Mouse (Mus musculus) midbrain, embryonic 12.5 days (tissue): ENCODE results near the gene Dazap1. TPM values are rescaled to one million over a fixed set of nuclear protein-coding genes. Genes with fewer than 3 reads are reported as not detected.
"Not testable (repeated sequence)": the region's sequence is repeated elsewhere in the genome, so short reads cannot be mapped to it uniquely, and the experiment has no call there.

Experiments
- ATAC-seq: fragments of 200-750 bp; cut with Nextera tagmentation; 2 replicates; pipeline ENCODE4 v1.8.0; 2017; ENCODE audit warnings: low read depth, moderate TSS enrichment, moderate library complexity; ENCODE audit not compliant: low FRiP score
- H3K27ac ChIP-seq: fragments of 300-500 bp; sonication (generic); replicated peaks from 2 replicates; pipeline ENCODE4 v1.5.1; 2016; ENCODE audit warnings: mild to moderate bottlenecking
- H3K27me3 ChIP-seq: fragments of 300-500 bp; sonication (generic); 2 replicates; pipeline ENCODE4 v1.6.1; 2016; ENCODE audit warnings: mild to moderate bottlenecking
- H3K36me3 ChIP-seq: fragments of 300-500 bp; sonication (generic); 2 replicates; pipeline ENCODE4 v1.6.1; 2016
- H3K4me1 ChIP-seq: fragments of 300-500 bp; sonication (generic); 2 replicates; pipeline ENCODE4 v1.6.1; 2016
- H3K4me2 ChIP-seq: fragments of 300-500 bp; sonication (generic); replicated peaks from 2 replicates; pipeline ENCODE4 v1.6.1; 2016; ENCODE audit warnings: mild to moderate bottlenecking, moderate library complexity
- H3K4me3 ChIP-seq: fragments of 300-500 bp; sonication (generic); 2 replicates; pipeline ENCODE4 v1.5.1; 2016; ENCODE audit warnings: mild to moderate bottlenecking
- H3K9ac ChIP-seq: fragments of 300-500 bp; sonication (generic); replicated peaks from 2 replicates; pipeline ENCODE4 v1.6.1; 2016; ENCODE audit warnings: mild to moderate bottlenecking, moderate library complexity
- H3K9me3 ChIP-seq: fragments of 300-500 bp; sonication (generic); 2 replicates; pipeline ENCODE4 v1.6.1; 2016; ENCODE audit warnings: mild to moderate bottlenecking
- WGBS: fragments of 180-500 bp; shearing (Covaris S2); methylation state at CpG from one replicate; pipeline ENCODE4 v1.1.7; 2016; 5-methylcytosine and 5-hydroxymethylcytosine counted together
- polyA plus RNA-seq: library from polyadenylated mRNA; unstranded; fragments of >200 nt; fragmentation: Nextera tagmentation; extraction: Ambion mirVana; gene quantifications from 2 replicates; pipeline ENCODE4 v1.2.1, GENCODE M21; 2016

Dazap1 gene
- polyA plus RNA-seq, 1 experiment from 2014 or later, result 61.2 TPM

DNA sequence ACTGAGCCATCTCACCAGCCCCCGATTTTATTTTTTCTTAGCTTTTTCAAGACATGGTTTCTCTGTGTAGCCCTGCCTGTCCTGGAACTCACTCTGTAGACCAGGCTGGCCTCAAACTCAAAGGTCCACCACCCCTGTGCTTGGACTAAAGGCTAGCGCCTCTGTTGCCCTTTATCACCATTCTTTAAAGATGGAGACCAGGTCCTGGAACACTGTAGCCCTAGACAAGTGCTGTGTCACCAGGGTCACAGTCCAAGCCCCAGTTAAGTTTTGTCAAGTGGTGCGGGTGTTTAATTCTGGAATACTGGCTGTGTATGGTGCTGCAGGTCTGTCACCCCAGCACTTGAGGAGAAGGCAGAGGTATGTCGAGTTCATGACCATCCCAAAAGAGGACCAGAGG, 24.3 kb upstream of the Dazap1 start:
- Histone ChIP-seq H3K4me3 (peak overlapping the region; percentile 21), H3K27me3 (peaks cover 21% of the 10 kb centered on the region), H3K4me1 (peaks cover 33% of the 10 kb centered on the region), H3K9ac (peak overlapping the region; percentile 41), H3K27ac (0 out of 2 replicates have a peak overlapping the region, but pooled peaks have one; percentile 42), H3K9me3 (no peaks in the 10 kb centered on the region), H3K36me3 (peaks cover 99% of the 10 kb centered on the region), H3K4me2 (peak overlapping the region; percentile 82)
- WGBS, result 79% methylated on average over 4 of the region's 4 CpGs
- ATAC-seq, result no peak

- no peak for ATAC-seq
- Histone ChIP-seq H3K36me3 (peaks cover 99% of the 10 kb centered on the region), H3K27ac (peak overlapping the region; percentile 15; the same call in 1 of the 2 replicates), H3K9ac (peak overlapping the region; percentile 41; the same call in 1 of the 2 replicates), H3K4me2 (peak overlapping the region; percentile 82), H3K4me1 (peaks cover 25% of the 10 kb centered on the region), H3K27me3 (peaks cover 21% of the 10 kb centered on the region), H3K4me3 (peak overlapping the region; percentile 21; the same call in 1 of the 2 replicates), H3K9me3 (no peaks in the 10 kb centered on the region)
- WGBS, result 90% methylated on average over 3 of the region's 3 CpGs
Measured at GRCm38 (mm10) chr10:80238306-80238705, 23.0 kb upstream of the Dazap1 start.

- peak overlapping the region; percentile 10; the same call in 1 of the 2 replicates for H3K4me3 ChIP-seq
- H3K27me3 ChIP-seq, result peaks cover 25% of the 10 kb centered on the region
- H3K9ac ChIP-seq, result peak overlapping the region; percentile 41; the same call in 1 of the 2 replicates
- peaks cover 10% of the 10 kb centered on the region; the same call in 1 of the 2 replicates for H3K4me1 ChIP-seq
- ATAC-seq, result no peak
- 90% methylated on average over 6 of the region's 6 CpGs for WGBS
- peaks cover 98% of the 10 kb centered on the region for H3K36me3 ChIP-seq
- H3K4me2 ChIP-seq, result peak overlapping the region; percentile 82
- H3K27ac ChIP-seq, result no peak overlapping the region; the same call in 1 of the 2 replicates
- H3K9me3 ChIP-seq, result no peaks in the 10 kb centered on the region
Measured at GRCm38 (mm10) chr10:80239791-80240190, 21.5 kb upstream of the Dazap1 start.

GRCm38 (mm10) chr10:80242088-80242487, 19.2 kb upstream of the Dazap1 start:
- H3K4me2 ChIP-seq, result no peak overlapping the region

GRCm38 (mm10) chr10:80242607-80243006, 18.7 kb upstream of the Dazap1 start:
- H3K4me2 ChIP-seq, result no peak overlapping the region; the same call in 1 of the 2 replicates
- peaks cover 14% of the 10 kb centered on the region for H3K4me1 ChIP-seq
- no peak for ATAC-seq
- peak overlapping the region; percentile 47 for H3K27ac ChIP-seq
- H3K4me3 ChIP-seq, result no peak overlapping the region
- no peak overlapping the region for H3K9ac ChIP-seq
- H3K9me3 ChIP-seq, result no peaks in the 10 kb centered on the region
- WGBS, result 85% methylated on average over 3 of the region's 3 CpGs
- peaks cover 70% of the 10 kb centered on the region for H3K36me3 ChIP-seq
- peaks cover 28% of the 10 kb centered on the region for H3K27me3 ChIP-seq

More at GRCm38 (mm10) chr10:80242088-80242487, 19.2 kb upstream of the Dazap1 start:
- H3K27me3 ChIP-seq, result peaks cover 32% of the 10 kb centered on the region
- WGBS, result 53% methylated on average over 9 of the region's 9 CpGs
- H3K27ac ChIP-seq, result peak overlapping the region; percentile 47
- peak overlapping the region; percentile 1; the same call in 1 of the 2 replicates for H3K4me3 ChIP-seq
- peak overlapping the region; percentile 4; the same call in 1 of the 2 replicates for H3K9ac ChIP-seq
- H3K4me1 ChIP-seq, result peaks cover 14% of the 10 kb centered on the region
- H3K9me3 ChIP-seq, result no peaks in the 10 kb centered on the region
- H3K36me3 ChIP-seq, result peaks cover 76% of the 10 kb centered on the region
- ATAC-seq, result peak; percentile 39; the same call in 1 of the 2 replicates

- peaks cover 17% of the 10 kb centered on the region for H3K27me3 ChIP-seq
- H3K9ac ChIP-seq, result peak overlapping the region; percentile 45; the same call in 1 of the 2 replicates
- 33% methylated on average over 5 of the region's 5 CpGs for WGBS
- H3K4me3 ChIP-seq, result no peak overlapping the region
- peak overlapping the region; percentile 66 for H3K27ac ChIP-seq
- no peak for ATAC-seq
- peaks cover 16% of the 10 kb centered on the region for H3K4me1 ChIP-seq
- peaks cover 48% of the 10 kb centered on the region for H3K36me3 ChIP-seq
- no peaks in the 10 kb centered on the region for H3K9me3 ChIP-seq
- H3K4me2 ChIP-seq, result no peak overlapping the region
Measured at GRCm38 (mm10) chr10:80244791-80245399, 16.4 kb upstream of the Dazap1 start.

- Histone ChIP-seq H3K27me3 (peaks cover 16% of the 10 kb centered on the region), H3K4me3 (0 out of 2 replicates have a peak overlapping the region, but pooled peaks have one; percentile 3), H3K36me3 (peaks cover 41% of the 10 kb centered on the region), H3K4me1 (peaks cover 23% of the 10 kb centered on the region), H3K4me2 (no peak overlapping the region), H3K27ac (peak overlapping the region; percentile 66), H3K9ac (peak overlapping the region; percentile 45), H3K9me3 (no peaks in the 10 kb centered on the region)
- no peak for ATAC-seq
- WGBS, result 4% methylated on average over 4 of the region's 4 CpGs
Measured at GRCm38 (mm10) chr10:80245600-80245999, 15.7 kb upstream of the Dazap1 start.

- H3K4me3 ChIP-seq, result no peak overlapping the region
- H3K36me3 ChIP-seq, result peaks cover 24% of the 10 kb centered on the region
- no peak overlapping the region for H3K9ac ChIP-seq
- H3K4me2 ChIP-seq, result no peak overlapping the region
- H3K9me3 ChIP-seq, result no peaks in the 10 kb centered on the region
- 54% methylated on average over 6 of the region's 6 CpGs for WGBS
- H3K4me1 ChIP-seq, result peaks cover 16% of the 10 kb centered on the region
- ATAC-seq, result no peak
- no peak overlapping the region for H3K27ac ChIP-seq
- peaks cover 11% of the 10 kb centered on the region for H3K27me3 ChIP-seq
Measured at GRCm38 (mm10) chr10:80247849-80248248, 13.4 kb upstream of the Dazap1 start.

- H3K27ac ChIP-seq, H3K9ac ChIP-seq, H3K9me3 ChIP-seq, ATAC-seq: not testable (repeated sequence)
- Histone ChIP-seq H3K27me3 (peaks cover 11% of the 10 kb centered on the region), H3K4me1 (peaks cover 16% of the 10 kb centered on the region), H3K4me3 (peak overlapping the region; percentile 63; the same call in 1 of the 2 replicates), H3K36me3 (peaks cover 24% of the 10 kb centered on the region), H3K4me2 (peak overlapping the region; percentile 60)
- 52% methylated on average over 3 of the region's 3 CpGs for WGBS
Measured at GRCm38 (mm10) chr10:80248437-80248836, 12.8 kb upstream of the Dazap1 start.

DNA sequence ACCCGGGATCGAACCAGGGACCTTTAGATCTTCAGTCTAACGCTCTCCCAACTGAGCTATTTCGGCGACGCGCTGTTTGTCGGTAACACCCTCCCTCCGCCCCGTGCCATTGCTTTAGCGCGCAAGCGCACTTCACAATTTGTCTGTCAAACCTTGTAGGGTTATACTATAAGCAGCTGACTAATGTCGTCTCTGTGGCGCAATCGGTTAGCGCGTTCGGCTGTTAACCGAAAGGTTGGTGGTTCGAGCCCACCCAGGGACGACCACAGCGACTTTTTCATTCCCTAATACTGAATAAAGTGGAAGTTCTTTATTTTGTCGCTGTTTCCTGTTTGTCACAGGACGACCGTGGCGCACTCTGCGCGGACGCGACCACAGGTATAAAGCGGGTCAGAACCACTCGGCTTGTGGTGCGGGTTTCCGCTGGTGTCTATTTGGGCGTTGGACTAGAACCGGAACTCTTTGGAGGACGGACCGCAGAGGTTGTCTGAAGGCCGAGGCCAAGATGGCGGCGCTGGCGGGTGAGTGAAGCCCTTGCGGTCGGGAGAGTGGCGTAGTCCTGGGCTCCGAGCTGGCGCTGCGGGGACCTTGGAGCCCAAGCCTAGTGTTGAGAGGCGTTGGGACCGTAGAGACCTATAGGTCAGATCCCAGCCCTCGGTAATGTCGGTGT, 12.2 kb upstream of the Dazap1 start, which contains the start of gene Ndufs7:
TSS of gene Ndufs7 (plus strand) at position 151 of the 670 bp plus-strand sequence.
- peak; percentile 87 for ATAC-seq
- Histone ChIP-seq H3K9ac (peak within 1 kb of the TSS; percentile 71), H3K27me3 (peaks cover 7% of the 10 kb centered on the region), H3K36me3 (peaks cover 25% of the 10 kb centered on the region), H3K4me1 (peaks cover 16% of the 10 kb centered on the region), H3K27ac (peak within 1 kb of the TSS; percentile 78), H3K4me2 (peak within 1 kb of the TSS; percentile 60), H3K9me3 (no peaks in the 10 kb centered on the region), H3K4me3 (peak within 1 kb of the TSS; percentile 63)
- WGBS, result under 1% methylated on average over 53 of the region's 53 CpGs

DNA sequence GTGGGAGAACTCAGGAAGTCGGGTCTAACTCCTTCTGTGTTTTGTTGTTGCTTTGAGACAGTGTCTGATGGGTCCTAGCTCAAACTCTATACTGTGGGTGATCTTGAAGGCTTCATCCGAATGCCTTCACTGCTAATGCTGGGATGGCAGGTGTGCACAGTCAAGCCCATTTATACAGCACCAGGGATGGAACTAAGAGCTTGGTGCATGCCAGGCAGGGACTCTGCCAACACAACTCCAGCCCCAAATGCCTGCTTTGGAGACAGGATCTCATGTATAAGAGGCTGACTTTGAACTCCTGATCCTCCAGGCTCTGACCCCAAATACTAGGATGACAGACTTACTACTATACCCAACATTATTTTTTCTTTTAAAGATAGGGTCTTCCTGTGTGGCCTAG, 11.2 kb upstream of the Dazap1 start:
- Histone ChIP-seq H3K27me3 (peaks cover 7% of the 10 kb centered on the region; the same call in 1 of the 2 replicates), H3K4me2 (peak overlapping the region; percentile 60), H3K9me3 (no peaks in the 10 kb centered on the region), H3K36me3 (peaks cover 28% of the 10 kb centered on the region), H3K27ac (no peak overlapping the region), H3K9ac (peak overlapping the region; percentile 71), H3K4me1 (peaks cover 15% of the 10 kb centered on the region), H3K4me3 (peak overlapping the region; percentile 63)
- ATAC-seq, result no peak
- WGBS, result 47% methylated on average over 2 of the region's 2 CpGs

DNA sequence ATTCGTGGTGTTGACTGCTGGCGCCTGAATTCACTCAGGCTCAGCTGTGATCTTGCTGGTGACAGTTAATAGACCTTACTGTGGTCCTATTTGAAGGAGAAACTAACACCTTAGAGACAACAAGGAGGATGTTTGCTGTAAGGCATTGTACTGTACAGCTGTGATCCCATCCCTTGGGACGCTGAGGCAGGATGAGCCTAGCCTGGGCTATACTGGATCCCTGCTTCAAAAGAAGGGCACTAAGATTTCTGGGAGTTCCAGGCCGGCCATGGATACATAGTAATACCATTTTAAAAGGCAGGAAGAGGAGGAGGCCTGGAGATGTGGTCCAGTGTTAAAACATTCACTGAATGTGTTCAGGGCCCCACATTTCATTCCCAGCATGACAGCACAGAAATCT, 10.7 kb upstream of the Dazap1 start:
- Histone ChIP-seq H3K27ac (no peak overlapping the region), H3K4me2 (peak overlapping the region; percentile 60), H3K4me1 (peaks cover 10% of the 10 kb centered on the region), H3K36me3 (peaks cover 33% of the 10 kb centered on the region), H3K4me3 (peak overlapping the region; percentile 63; the same call in 1 of the 2 replicates), H3K9ac (no peak overlapping the region), H3K9me3 (no peaks in the 10 kb centered on the region), H3K27me3 (peaks cover 7% of the 10 kb centered on the region; the same call in 1 of the 2 replicates)
- WGBS, result 86% methylated on average over 4 of the region's 4 CpGs
- ATAC-seq, result no peak
